Mouse (Mus musculus): ENCODE results near the gene Tra2a. TPM values are rescaled to one million over a fixed set of nuclear protein-coding genes. Genes with fewer than 3 reads are reported as not detected.
"Not testable (repeated sequence)": the region's sequence is repeated elsewhere in the genome, so short reads cannot be mapped to it uniquely, and the experiment has no call there.

Gene Tra2a
- polyA plus RNA-seq, 1 experiment from 2014 or later = 57.6 TPM

GRCm38 (mm10) chr6:49269923-49270322 lies 6.1 kb upstream of the Tra2a start:
- Histone ChIP-seq H3K9ac (ENCODE audit: low read length) (no peak overlapping the region), H3K27me3 (ENCODE audit: control insufficient read depth, insufficient read depth, low read length) (no peaks in the 10 kb centered on the region), H3K36me3 (ENCODE audit: control insufficient read depth, insufficient read depth, low read length) (no peaks in the 10 kb centered on the region), H3K4me3 (ENCODE audit: low read depth, low read length) (no peak overlapping the region), H3K4me2 (no peak overlapping the region), H3K9me3 (ENCODE audit: control insufficient read depth, low read length) (no peaks in the 10 kb centered on the region), H3K4me1 (ENCODE audit: control insufficient read depth, insufficient read depth, low read length) (peaks cover 4% of the 10 kb centered on the region), H3K27ac (ENCODE audit: low read depth, low read length) (no peak overlapping the region)
- no peak for ATAC-seq (ENCODE audit: low FRiP score)
- WGBS = 68% methylated on average over 11 of the region's 11 CpGs
- peak; percentile 82 for DNase-seq (ENCODE audit: low spot score, missing footprints)

- 0 out of 2 replicates have a peak, but pooled peaks have one; percentile 58 for ATAC-seq (ENCODE audit: low FRiP score)
- WGBS = 28% methylated on average over 5 of the region's 5 CpGs
These were observed 5.4 kb upstream of the Tra2a start for GRCm38 (mm10) chr6:49269200-49269599.

GRCm38 (mm10) chr6:49267686-49268085 lies 3.9 kb upstream of the Tra2a start:
- no peak overlapping the region for H3K9ac ChIP-seq (ENCODE audit: low read length)
- DNase-seq (ENCODE audit: low spot score, missing footprints) (no peak), ATAC-seq (ENCODE audit: low FRiP score) (no peak)
- no peaks in the 10 kb centered on the region for H3K9me3 ChIP-seq (ENCODE audit: control insufficient read depth, low read length)
- no peak overlapping the region for H3K27ac ChIP-seq (ENCODE audit: low read depth, low read length)
- WGBS = 77% methylated on average over 4 of the region's 4 CpGs
- H3K4me3 ChIP-seq (ENCODE audit: low read depth, low read length) = no peak overlapping the region
- no peak overlapping the region for H3K4me2 ChIP-seq
- H3K36me3 ChIP-seq (ENCODE audit: control insufficient read depth, insufficient read depth, low read length) = no peaks in the 10 kb centered on the region
- H3K27me3 ChIP-seq (ENCODE audit: control insufficient read depth, insufficient read depth, low read length) = no peaks in the 10 kb centered on the region
- no peaks in the 10 kb centered on the region for H3K4me1 ChIP-seq (ENCODE audit: control insufficient read depth, insufficient read depth, low read length)

More at GRCm38 (mm10) chr6:49269200-49269599, 5.4 kb upstream of the Tra2a start:
- no peak overlapping the region for H3K4me3 ChIP-seq (ENCODE audit: low read depth, low read length)
- no peaks in the 10 kb centered on the region for H3K27me3 ChIP-seq (ENCODE audit: control insufficient read depth, insufficient read depth, low read length)
- H3K36me3 ChIP-seq (ENCODE audit: control insufficient read depth, insufficient read depth, low read length) = no peaks in the 10 kb centered on the region
- H3K9me3 ChIP-seq (ENCODE audit: control insufficient read depth, low read length) = no peaks in the 10 kb centered on the region
- DNase-seq (ENCODE audit: low spot score, missing footprints) = peak; percentile 96
- no peak overlapping the region for H3K4me2 ChIP-seq
- no peak overlapping the region for H3K9ac ChIP-seq (ENCODE audit: low read length)
- no peak overlapping the region for H3K27ac ChIP-seq (ENCODE audit: low read depth, low read length)
- peaks cover 4% of the 10 kb centered on the region for H3K4me1 ChIP-seq (ENCODE audit: control insufficient read depth, insufficient read depth, low read length)

GRCm38 (mm10) chr6:49265207-49265606 lies 1.4 kb upstream of the Tra2a start:
- H3K9me3 ChIP-seq (ENCODE audit: control insufficient read depth, low read length); DNase-seq (ENCODE audit: low spot score, missing footprints); H3K27me3 ChIP-seq (ENCODE audit: control insufficient read depth, insufficient read depth, low read length); H3K4me3 ChIP-seq (ENCODE audit: low read depth, low read length); H3K4me2 ChIP-seq; H3K27ac ChIP-seq (ENCODE audit: low read depth, low read length); H3K9ac ChIP-seq (ENCODE audit: low read length); ATAC-seq (ENCODE audit: low FRiP score); H3K36me3 ChIP-seq (ENCODE audit: control insufficient read depth, insufficient read depth, low read length): not testable (repeated sequence)
- peaks cover 11% of the 10 kb centered on the region for H3K4me1 ChIP-seq (ENCODE audit: control insufficient read depth, insufficient read depth, low read length)
- 100% methylated on average over 1 of the region's 1 CpGs for WGBS

GRCm38 (mm10) chr6:49264446-49264845 lies 613 bp upstream of the Tra2a start:
- H3K4me1 ChIP-seq (ENCODE audit: control insufficient read depth, insufficient read depth, low read length) = peaks cover 11% of the 10 kb centered on the region
- H3K9ac ChIP-seq (ENCODE audit: low read length) = 0 out of 2 replicates have a peak overlapping the region, but pooled peaks have one; percentile 96
- not testable (repeated sequence) for DNase-seq (ENCODE audit: low spot score, missing footprints); H3K36me3 ChIP-seq (ENCODE audit: control insufficient read depth, insufficient read depth, low read length); H3K27me3 ChIP-seq (ENCODE audit: control insufficient read depth, insufficient read depth, low read length); H3K9me3 ChIP-seq (ENCODE audit: control insufficient read depth, low read length); H3K4me2 ChIP-seq
- WGBS = 91% methylated on average over 7 of the region's 7 CpGs
- 0 out of 2 replicates have a peak overlapping the region, but pooled peaks have one; percentile 27 for H3K27ac ChIP-seq (ENCODE audit: low read depth, low read length)
- peak overlapping the region; percentile 100; the same call in 1 of the 2 replicates for H3K4me3 ChIP-seq (ENCODE audit: low read depth, low read length)
- 0 out of 2 replicates have a peak, but pooled peaks have one; percentile 3 for ATAC-seq (ENCODE audit: low FRiP score)

GRCm38 (mm10) chr6:49263081-49263846 lies 569 bp downstream of the Tra2a start:
- Histone ChIP-seq H3K4me1 (ENCODE audit: control insufficient read depth, insufficient read depth, low read length) (peaks cover 11% of the 10 kb centered on the region), H3K36me3 (ENCODE audit: control insufficient read depth, insufficient read depth, low read length) (no peaks in the 10 kb centered on the region), H3K4me2 (peak overlapping the region; percentile 77), H3K4me3 (ENCODE audit: low read depth, low read length) (peak overlapping the region; percentile 100), H3K27ac (ENCODE audit: low read depth, low read length) (peak overlapping the region; percentile 95), H3K9ac (ENCODE audit: low read length) (peak overlapping the region; percentile 96), H3K27me3 (ENCODE audit: control insufficient read depth, insufficient read depth, low read length) (no peaks in the 10 kb centered on the region), H3K9me3 (ENCODE audit: control insufficient read depth, low read length) (no peaks in the 10 kb centered on the region)
- DNase-seq (ENCODE audit: low spot score, missing footprints) (peak; percentile 97), ATAC-seq (ENCODE audit: low FRiP score) (peak; percentile 82)
- under 1% methylated on average over 70 of the region's 71 CpGs for WGBS

- Histone ChIP-seq H3K9ac (ENCODE audit: low read length) (peak overlapping the region; percentile 96), H3K9me3 (ENCODE audit: control insufficient read depth, low read length) (no peaks in the 10 kb centered on the region), H3K4me3 (ENCODE audit: low read depth, low read length) (peak overlapping the region; percentile 100), H3K27me3 (ENCODE audit: control insufficient read depth, insufficient read depth, low read length) (no peaks in the 10 kb centered on the region), H3K4me1 (ENCODE audit: control insufficient read depth, insufficient read depth, low read length) (peaks cover 11% of the 10 kb centered on the region), H3K27ac (ENCODE audit: low read depth, low read length) (no peak overlapping the region), H3K4me2 (peak overlapping the region; percentile 77), H3K36me3 (ENCODE audit: control insufficient read depth, insufficient read depth, low read length) (no peaks in the 10 kb centered on the region)
- DNase-seq (ENCODE audit: low spot score, missing footprints) (peak; percentile 91), ATAC-seq (ENCODE audit: low FRiP score) (no peak)
- under 1% methylated on average over 9 of the region's 9 CpGs for WGBS
These were observed 1.4 kb downstream of the Tra2a start for GRCm38 (mm10) chr6:49262421-49262820.

GRCm38 (mm10) chr6:49259711-49260110 lies 4.1 kb downstream of the Tra2a start:
- DNase-seq (ENCODE audit: low spot score, missing footprints) = peak; percentile 82
- Histone ChIP-seq H3K4me3 (ENCODE audit: low read depth, low read length) (no peak overlapping the region), H3K27ac (ENCODE audit: low read depth, low read length) (no peak overlapping the region), H3K4me2 (no peak overlapping the region), H3K4me1 (ENCODE audit: control insufficient read depth, insufficient read depth, low read length) (peaks cover 11% of the 10 kb centered on the region), H3K9ac (ENCODE audit: low read length) (no peak overlapping the region), H3K9me3 (ENCODE audit: control insufficient read depth, low read length) (no peaks in the 10 kb centered on the region), H3K36me3 (ENCODE audit: control insufficient read depth, insufficient read depth, low read length) (no peaks in the 10 kb centered on the region), H3K27me3 (ENCODE audit: control insufficient read depth, insufficient read depth, low read length) (no peaks in the 10 kb centered on the region)
- ATAC-seq (ENCODE audit: low FRiP score) = no peak
- 85% methylated on average over 5 of the region's 5 CpGs for WGBS

- DNase-seq (ENCODE audit: low spot score, missing footprints) = no peak
- no peak overlapping the region for H3K27ac ChIP-seq (ENCODE audit: low read depth, low read length)
- no peaks in the 10 kb centered on the region for H3K9me3 ChIP-seq (ENCODE audit: control insufficient read depth, low read length)
- 97% methylated on average over 2 of the region's 2 CpGs for WGBS
- no peak for ATAC-seq (ENCODE audit: low FRiP score)
- peaks cover 11% of the 10 kb centered on the region for H3K4me1 ChIP-seq (ENCODE audit: control insufficient read depth, insufficient read depth, low read length)
- H3K4me2 ChIP-seq = no peak overlapping the region
- H3K4me3 ChIP-seq (ENCODE audit: low read depth, low read length) = no peak overlapping the region
- no peaks in the 10 kb centered on the region for H3K36me3 ChIP-seq (ENCODE audit: control insufficient read depth, insufficient read depth, low read length)
- no peak overlapping the region for H3K9ac ChIP-seq (ENCODE audit: low read length)
- no peaks in the 10 kb centered on the region for H3K27me3 ChIP-seq (ENCODE audit: control insufficient read depth, insufficient read depth, low read length)
These were observed 6.0 kb downstream of the Tra2a start for GRCm38 (mm10) chr6:49257880-49258279.

All from midbrain, embryonic 11.5 days (tissue).